Mouse (Mus musculus) gastrocnemius, postnatal 4 days (tissue): ENCODE measurements around the gene Jtb. TPM values are rescaled to one million over a fixed set of nuclear protein-coding genes. Genes with fewer than 3 reads are reported as not detected.
"Not testable (repeated sequence)": the region's sequence is repeated elsewhere in the genome, so short reads cannot be mapped to it uniquely, and the experiment has no call there.

Experiments
- DNase-seq, 2 experiments: peaks; one replicate each; pipeline ENCODE4 v3.0.0; 2021 to 2022; ENCODE audit warnings: low spot score in 2 of 2, mixed read lengths in 2 of 2
- total RNA-seq, 2 experiments: library from RNA; stranded (reverse); gene quantifications; 2 replicates each; pipeline ENCODE4 v1.2.3; 2021

Jtb gene
- total RNA-seq, 2 experiments from 2014 or later = 48.9 to 53.8 TPM

DNA sequence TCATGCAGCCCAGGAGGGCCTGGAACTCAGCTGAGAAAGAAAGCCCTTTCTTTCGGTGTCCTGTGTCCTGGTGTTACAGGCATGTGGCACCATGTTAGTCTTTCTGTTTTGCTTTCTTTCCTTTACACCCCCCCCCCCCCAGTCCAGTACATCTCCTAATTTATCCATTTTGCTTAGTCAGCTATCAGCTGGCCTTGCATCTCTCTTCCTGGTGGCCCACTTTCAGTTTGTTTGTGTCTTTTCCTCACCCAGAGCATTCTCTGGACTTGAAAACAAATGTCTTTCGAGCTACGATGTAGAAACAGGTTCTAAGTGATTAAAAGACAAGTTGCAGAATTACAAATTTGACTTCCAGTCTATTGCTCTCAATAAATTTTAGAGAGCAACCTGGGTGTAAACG is 8.9 kb upstream of the Jtb start:
- DNase-seq = no peak

- no peak for DNase-seq
These were observed 8.5 kb upstream of the Jtb start for GRCm38 (mm10) chr3:90222941-90223340.

DNA sequence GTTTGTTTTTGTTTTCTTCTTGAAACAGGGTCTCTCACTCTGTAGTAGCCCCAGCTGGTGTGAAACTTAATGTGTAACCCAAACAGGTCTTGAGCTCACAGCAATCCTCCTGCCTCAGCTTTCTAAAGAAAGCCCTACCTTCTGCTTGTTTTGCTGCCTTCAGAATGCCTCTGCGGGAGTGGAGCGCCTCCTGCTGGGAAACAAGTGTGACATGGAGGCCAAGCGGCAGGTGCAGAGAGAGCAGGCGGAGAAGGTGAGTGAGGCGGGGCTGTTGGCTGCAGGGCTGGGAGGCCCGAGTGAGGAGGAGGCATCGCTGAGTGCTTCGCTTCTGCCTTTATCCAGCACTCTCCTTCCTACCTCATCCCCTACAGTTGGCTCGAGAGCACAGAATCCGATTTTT is 7.1 kb upstream of the Jtb start:
- DNase-seq = no peak

DNA sequence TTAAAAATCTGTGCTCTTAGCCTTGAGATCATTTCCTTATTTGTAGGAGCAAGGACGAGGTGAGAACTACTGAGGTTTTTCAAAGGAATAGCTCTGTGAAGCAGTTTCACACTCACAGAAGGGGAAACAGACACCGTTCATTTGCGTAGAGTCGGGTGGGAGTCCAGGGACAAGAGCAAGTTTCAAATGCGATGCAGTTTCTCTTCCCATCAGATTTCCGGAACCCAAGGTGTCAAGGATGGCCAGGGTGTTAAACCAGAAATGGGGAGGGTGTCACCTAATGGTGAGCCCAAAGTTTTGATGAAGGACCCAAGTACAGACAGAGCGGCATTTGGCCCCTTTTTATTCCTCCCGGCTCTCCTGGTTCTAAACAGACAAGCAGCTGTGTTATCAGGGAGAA is 322 bp upstream of the Jtb start:
- no peak for DNase-seq

DNA sequence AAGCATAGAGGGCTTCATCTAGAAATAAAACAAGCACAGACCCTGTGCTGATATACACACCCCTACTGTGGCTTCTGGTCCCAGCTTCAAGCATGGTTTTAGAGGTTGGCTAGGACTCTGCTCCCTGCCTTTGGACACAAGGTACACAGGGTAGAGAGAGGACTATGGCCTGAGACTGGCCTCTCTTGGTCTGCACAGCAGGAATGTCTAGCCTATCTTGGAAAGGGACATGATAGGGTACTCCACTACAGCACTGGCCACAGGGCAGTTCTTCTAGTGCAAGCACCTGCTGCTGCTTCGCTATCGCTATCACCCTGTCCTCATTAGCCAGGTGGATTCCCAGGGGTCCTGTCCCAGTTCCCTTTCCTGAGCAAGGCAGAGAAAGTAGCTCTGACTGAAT is 9.9 kb downstream of the Jtb start:
- DNase-seq = no peak

DNA sequence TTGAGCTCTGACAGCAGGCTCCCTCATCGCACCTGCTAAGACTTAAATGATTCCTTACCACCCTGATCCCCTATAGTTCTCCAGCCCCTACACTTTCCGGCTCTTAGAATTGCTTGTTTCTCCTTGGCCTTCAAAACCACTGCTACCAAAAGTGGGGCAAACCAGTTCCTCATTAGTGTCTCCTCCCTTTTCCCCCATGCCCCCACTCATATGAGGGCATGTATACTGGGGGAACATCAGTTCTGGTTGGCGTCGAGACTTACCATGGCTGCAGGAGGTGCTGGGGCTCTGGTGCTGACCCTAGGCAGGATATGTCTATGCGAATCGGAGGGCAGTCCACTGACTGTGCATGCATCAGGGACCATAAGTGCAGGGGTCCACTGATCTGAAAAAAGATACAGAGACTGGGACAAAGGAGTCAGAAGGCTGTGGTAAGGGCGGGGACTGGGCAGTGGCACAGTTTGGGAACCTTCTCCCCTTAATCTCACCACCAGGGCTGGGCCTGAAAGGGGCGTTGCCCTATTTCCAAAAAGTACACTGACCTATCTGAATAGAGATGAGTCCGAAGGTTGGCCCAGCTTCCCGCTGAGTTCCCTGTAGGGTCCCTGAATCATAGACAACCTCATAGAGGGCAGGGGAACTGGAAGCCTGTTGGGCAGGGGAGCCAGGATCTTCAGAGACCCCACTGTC is 10.4 kb downstream of the Jtb start:
- no peak for DNase-seq

- DNase-seq = peak in 1 of 2 experiments; percentile 63
These were observed 11.8 kb downstream of the Jtb start, which contains the start of gene Creb3l4 for GRCm38 (mm10) chr3:90242984-90243775. TSS of gene Creb3l4 (minus strand) at chr3:90243512.

DNA sequence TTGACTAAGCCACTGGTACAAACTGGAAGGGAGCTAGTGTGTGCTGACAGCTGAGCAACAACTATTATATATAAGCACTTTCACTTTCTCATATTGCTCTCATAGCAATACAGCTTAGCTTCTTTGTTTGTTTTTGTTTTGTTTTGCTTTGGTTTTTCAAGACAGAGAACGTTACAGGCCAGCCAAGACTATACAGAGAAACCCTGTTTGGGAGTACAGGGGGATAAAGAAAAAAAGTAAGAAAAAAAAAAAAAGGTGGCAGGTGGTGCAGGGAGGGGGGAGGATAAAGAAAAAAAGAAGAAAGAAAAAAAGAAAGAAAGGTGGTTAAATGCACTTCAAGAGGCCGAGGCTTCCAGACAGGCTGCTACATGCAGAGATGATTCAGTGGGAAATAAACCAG is 14.0 kb downstream of the Jtb start:
- no peak for DNase-seq

GRCm38 (mm10) chr3:90247630-90247959 is 16.2 kb downstream of the Jtb start:
- no peak for DNase-seq

- DNase-seq = peak; percentile 81 to 94
These were observed 16.8 kb downstream of the Jtb start, which contains the start of gene Slc39a1 for GRCm38 (mm10) chr3:90247960-90248745. TSS of gene Slc39a1 (plus strand) at chr3:90248172.

DNA sequence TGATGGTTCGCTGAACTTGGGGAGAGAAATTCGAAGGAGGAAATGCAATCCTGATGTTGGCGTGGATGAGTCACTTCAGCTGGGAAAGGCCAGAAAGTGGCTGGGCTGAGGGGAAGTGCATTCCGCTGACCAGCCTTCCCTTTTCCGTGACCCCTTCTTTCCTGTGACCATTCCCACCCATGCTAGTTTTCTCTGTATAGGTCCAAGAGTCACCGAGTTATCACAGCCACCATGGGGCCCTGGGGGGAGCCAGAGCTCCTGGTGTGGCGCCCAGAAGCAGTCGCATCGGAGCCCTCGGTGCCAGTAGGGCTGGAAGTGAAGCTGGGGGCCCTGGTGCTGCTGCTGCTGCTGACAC is 17.3 kb downstream of the Jtb start:
- peak in 1 of 2 experiments; percentile 39 for DNase-seq

DNA sequence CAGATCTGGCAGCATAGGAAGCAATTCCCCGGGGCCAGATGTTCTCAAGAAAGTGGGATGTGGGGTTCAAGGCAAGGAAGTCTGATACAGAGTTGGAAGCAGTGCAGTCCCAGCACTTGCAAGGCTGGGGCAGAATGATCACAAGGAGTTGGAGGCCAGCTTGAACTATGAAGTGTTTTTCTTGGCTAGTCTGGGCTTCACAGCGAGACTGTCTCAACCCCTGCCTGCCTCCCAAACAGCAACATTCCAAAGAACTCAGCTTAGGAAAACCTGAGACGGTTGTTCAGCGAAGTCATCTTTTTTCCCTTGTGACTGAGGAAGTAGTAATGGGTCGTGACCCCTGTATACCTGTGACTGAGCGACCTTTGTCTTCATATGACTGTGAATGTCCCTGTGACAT is 19.4 kb downstream of the Jtb start:
- no peak for DNase-seq

- DNase-seq = not testable (repeated sequence)
These were observed 20.4 kb downstream of the Jtb start for GRCm38 (mm10) chr3:90251731-90252226.

DNA sequence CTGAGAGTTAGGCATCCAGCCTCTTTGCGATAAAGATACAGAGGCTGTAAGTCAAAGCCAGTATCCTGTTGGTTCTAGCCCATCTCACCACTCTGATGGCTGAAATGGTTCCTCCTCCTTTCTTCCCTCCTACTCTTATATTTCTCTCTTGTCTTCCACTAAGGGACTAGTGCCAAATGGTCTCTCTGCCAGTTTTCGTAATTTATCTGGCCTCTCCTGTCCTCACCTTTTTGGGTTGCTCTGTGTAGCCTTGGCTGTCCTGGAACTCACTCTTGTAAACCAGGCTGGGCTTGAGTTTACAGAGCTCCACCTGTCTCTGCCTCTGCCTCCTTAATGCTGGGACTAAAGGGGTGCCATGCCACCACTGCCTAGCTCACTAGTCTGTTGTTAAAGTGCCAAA is 21.3 kb downstream of the Jtb start:
- DNase-seq = not testable (repeated sequence)

- not testable (repeated sequence) for DNase-seq
These were observed 21.8 kb downstream of the Jtb start for GRCm38 (mm10) chr3:90253174-90253573.

GRCm38 (mm10) chr3:90253653-90254418 is 22.4 kb downstream of the Jtb start, which contains the start of gene Crtc2:
TSS of gene Crtc2 (plus strand) at chr3:90254163.
- peak; percentile 87 to 93 for DNase-seq

DNA sequence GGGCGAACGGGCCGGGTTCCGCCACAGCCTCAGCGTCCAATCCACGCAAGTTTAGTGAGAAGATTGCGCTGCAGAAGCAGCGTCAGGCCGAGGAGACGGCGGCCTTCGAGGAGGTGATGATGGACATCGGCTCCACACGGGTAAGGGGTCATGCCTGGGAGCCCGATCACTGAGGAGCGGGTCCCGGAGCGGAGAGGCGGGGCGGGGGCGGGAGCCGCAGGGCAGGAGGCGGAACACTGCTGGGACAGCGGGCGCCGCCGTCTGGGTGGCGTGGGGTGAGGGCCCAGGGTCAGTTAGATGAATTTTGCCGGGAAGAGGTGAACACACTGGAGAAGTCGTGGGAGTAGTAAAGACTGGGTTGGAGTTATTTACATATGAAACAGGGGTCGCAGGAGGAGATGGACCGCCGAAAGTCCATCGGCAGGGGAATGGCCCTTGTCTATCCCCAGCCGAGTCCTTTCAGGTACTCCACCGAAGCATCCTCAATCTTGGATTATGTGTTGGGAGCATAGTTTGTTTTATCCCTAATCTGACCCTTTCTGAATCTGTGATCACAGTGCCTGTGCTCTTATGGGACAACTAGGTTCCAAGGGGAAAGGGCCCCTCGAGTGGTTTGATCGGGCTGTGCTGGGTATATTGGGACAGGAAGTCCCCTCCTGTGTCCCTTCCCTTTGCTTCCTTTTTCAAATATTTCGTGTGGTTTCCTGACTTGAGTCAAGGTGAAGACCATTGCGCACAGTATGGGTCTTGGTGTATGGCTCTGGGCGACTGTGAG is 23.2 kb downstream of the Jtb start:
- peak in 1 of 2 experiments; percentile 62 for DNase-seq

DNA sequence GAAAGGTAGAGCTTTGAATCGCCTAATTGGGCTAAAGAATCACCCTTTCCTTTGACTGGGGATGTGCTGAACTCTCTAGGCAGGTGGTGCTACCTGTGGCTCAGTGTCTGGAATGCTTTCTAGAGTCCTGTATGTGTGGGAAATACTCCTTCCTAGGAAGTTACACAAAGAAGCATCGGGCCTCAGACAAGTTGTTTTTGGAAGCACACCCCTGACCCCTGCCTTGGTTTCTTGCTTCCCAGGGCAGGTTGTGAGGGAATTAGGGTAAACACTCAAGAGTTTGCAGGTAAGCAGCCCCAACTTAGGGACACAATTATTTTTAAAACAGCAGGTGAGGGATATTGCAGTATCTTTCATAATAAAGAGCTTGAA is 23.8 kb downstream of the Jtb start:
- no peak for DNase-seq

DNA sequence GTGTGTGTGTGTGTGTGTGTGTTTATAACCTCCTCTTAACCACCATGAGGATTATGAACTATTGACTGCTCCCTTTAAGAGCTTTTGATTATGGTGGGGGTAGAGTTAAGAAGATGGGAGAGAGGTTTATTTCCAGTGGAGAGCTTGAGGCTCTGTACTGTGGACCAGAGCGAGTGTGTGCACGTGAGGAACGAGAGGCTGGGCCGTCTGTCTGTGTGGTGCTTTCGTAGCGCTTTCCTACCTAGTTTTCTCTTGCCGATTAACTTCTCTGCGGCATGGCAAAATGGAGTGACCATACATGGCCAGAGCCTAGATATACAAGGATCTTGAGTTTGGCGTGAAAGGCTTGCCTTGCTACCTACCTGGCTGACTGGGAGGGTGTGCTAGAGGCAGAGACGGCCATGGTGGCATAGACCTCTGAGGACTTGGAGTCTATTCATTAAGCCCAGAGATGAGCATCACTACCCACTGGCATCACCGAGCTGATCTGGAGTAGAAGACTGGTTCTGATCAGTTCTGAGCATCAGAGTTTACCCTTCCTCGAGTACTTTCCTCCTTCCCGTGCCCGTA is 24.5 kb downstream of the Jtb start:
- no peak for DNase-seq
